Mouse (Mus musculus): Measurements from ENCODE around the gene Drc7. TPM values are rescaled to one million over a fixed set of nuclear protein-coding genes. Genes with fewer than 3 reads are reported as not detected.

Gene Drc7
- polyA plus RNA-seq (2015; fragmentation: Nextera tagmentation; extraction: Ambion mirVana), result 0.14 TPM in 1 of 2 replicates, not detected in the other

DNA sequence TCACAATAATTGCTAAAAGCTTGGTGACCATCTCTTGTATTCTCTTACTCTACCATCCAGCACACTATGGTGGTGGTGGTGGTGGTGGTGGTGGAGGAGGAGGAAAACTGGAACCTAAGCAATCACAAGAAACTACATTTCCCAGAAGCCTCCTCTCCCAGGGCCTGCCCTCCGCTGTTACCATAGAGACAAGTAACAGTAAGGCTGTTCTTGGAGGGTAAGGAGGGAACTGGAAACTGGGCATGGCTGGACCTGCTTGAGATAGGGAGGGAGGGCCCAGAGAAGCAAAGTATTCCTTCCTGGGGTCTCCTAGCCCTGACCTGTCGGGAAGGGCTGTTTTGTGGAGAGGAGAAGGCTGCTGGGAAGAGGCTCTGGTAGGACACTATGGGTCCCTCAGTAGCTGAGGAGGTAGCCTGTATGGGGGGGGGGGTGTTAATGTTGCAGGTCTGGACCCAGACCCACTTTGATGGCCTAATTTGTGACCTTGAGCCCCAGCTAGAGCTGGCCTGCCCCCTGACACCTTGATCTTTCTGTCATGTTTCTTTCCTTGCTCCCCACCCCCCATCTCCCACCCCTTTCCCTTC lies at the start of gene Drc7:
Gene Drc7 (plus strand): TSS at position 177 of the 584 bp plus-strand sequence.
- H3K4me3 ChIP-seq (replicated peaks; ENCODE audit: low read length), result no peak within 1 kb of the TSS
- H3K9me3 ChIP-seq (replicated peaks; ENCODE audit: control insufficient read depth, low read length), result no peaks in the 10 kb centered on the region
- peak; percentile 33; the same call in 1 of the 2 replicates for ATAC-seq (ENCODE audit: insufficient read depth, low FRiP score)
- 30% methylated on average over 2 of the region's 2 CpGs for WGBS
- no peak within 1 kb of the TSS for H3K4me2 ChIP-seq (ENCODE audit: low read depth, low read length)
- no peak within 1 kb of the TSS for H3K9ac ChIP-seq (ENCODE audit: low read length)
- H3K4me1 ChIP-seq (ENCODE audit: control insufficient read depth, insufficient read depth, low read length), result no peaks in the 10 kb centered on the region
- no peaks in the 10 kb centered on the region for H3K36me3 ChIP-seq (ENCODE audit: control insufficient read depth, insufficient read depth, low read length)
- no peaks in the 10 kb centered on the region for H3K27me3 ChIP-seq (ENCODE audit: control insufficient read depth, insufficient read depth, low read length)
- H3K27ac ChIP-seq (ENCODE audit: low read length), result no peak within 1 kb of the TSS

DNA sequence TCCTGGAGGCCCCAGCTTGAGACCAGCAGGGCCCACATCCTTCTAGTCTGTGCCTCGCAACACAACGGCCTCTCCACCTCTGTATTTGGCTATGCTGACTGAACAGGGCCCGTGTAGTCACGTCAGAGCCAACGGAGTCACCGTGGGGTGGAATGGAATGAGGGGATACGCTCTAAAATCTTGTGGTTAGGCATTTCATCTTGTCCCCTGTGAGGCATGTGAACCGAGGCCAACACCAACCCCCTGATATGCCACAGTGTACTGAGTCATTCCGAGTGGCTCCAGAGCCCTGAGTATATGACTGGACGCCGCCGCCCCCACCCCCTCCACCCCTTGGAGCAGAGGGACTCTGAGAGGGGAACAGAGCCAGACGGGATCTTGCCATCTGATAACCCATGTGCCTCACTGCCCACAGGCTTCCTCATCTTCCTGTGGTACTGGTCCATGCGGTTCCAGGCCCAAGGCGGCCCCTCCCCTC lies 42.4 kb upstream of the Drc7 start:
- Histone ChIP-seq H3K4me2 (ENCODE audit: low read depth, low read length) (no peak overlapping the region), H3K9me3 (replicated peaks; ENCODE audit: control insufficient read depth, low read length) (no peaks in the 10 kb centered on the region), H3K4me3 (replicated peaks; ENCODE audit: low read length) (no peak overlapping the region), H3K4me1 (ENCODE audit: control insufficient read depth, insufficient read depth, low read length) (no peaks in the 10 kb centered on the region), H3K27me3 (ENCODE audit: control insufficient read depth, insufficient read depth, low read length) (no peaks in the 10 kb centered on the region), H3K27ac (ENCODE audit: low read length) (no peak overlapping the region), H3K9ac (ENCODE audit: low read length) (no peak overlapping the region), H3K36me3 (ENCODE audit: control insufficient read depth, insufficient read depth, low read length) (no peaks in the 10 kb centered on the region)
- no peak for ATAC-seq (ENCODE audit: insufficient read depth, low FRiP score)
- WGBS, result 88% methylated on average over 15 of the region's 15 CpGs

DNA sequence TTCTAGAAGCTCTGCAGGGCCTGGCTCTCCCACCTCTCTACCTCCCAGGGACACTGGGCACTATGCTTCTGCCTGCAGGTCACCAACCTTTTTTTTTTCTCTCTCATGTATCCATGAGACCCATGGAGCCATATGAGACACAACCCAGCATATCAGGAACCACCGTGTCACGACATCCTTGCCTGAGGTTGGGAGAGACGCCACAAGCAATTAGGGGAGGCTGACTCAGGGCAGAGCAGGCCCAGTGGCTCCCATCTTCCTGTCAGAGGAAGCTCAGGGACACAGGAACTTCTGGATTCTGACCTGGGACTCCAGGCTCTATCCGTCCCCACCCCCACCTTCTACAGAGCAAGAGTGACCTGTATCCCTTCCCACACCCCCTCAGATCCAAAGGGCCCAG lies 39.0 kb upstream of the Drc7 start:
- no peak overlapping the region for H3K4me2 ChIP-seq (ENCODE audit: low read depth, low read length)
- no peaks in the 10 kb centered on the region for H3K36me3 ChIP-seq (ENCODE audit: control insufficient read depth, insufficient read depth, low read length)
- no peaks in the 10 kb centered on the region for H3K4me1 ChIP-seq (ENCODE audit: control insufficient read depth, insufficient read depth, low read length)
- ATAC-seq (ENCODE audit: insufficient read depth, low FRiP score), result no peak
- WGBS, result 79% methylated on average over 4 of the region's 4 CpGs
- no peak overlapping the region for H3K9ac ChIP-seq (ENCODE audit: low read length)
- H3K27ac ChIP-seq (ENCODE audit: low read length), result no peak overlapping the region
- H3K4me3 ChIP-seq (replicated peaks; ENCODE audit: low read length), result no peak overlapping the region
- H3K9me3 ChIP-seq (replicated peaks; ENCODE audit: control insufficient read depth, low read length), result no peaks in the 10 kb centered on the region
- H3K27me3 ChIP-seq (ENCODE audit: control insufficient read depth, insufficient read depth, low read length), result no peaks in the 10 kb centered on the region

DNA sequence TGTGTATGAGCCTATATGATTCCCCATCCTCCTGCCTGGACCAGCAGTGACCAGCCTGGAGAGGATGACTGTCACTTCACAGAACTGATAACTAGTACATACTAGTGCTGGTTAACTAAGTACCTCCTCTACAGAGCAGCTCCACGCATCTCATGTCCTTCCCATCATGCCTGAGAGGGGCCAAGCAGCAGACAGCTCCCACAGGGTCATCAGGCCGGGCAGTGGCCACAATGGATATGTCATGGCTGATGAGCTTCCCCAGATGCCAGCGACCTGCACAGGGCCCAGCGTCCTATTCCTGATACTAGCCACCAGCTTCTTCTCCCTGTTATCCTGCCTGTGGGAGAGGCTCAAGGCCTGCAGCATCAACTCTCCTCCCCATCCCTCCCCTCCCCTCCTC lies 38.2 kb upstream of the Drc7 start:
- Histone ChIP-seq H3K9ac (ENCODE audit: low read length) (no peak overlapping the region), H3K27ac (ENCODE audit: low read length) (no peak overlapping the region), H3K9me3 (replicated peaks; ENCODE audit: control insufficient read depth, low read length) (no peaks in the 10 kb centered on the region), H3K4me2 (ENCODE audit: low read depth, low read length) (no peak overlapping the region), H3K27me3 (ENCODE audit: control insufficient read depth, insufficient read depth, low read length) (no peaks in the 10 kb centered on the region), H3K36me3 (ENCODE audit: control insufficient read depth, insufficient read depth, low read length) (no peaks in the 10 kb centered on the region), H3K4me1 (ENCODE audit: control insufficient read depth, insufficient read depth, low read length) (no peaks in the 10 kb centered on the region), H3K4me3 (replicated peaks; ENCODE audit: low read length) (no peak overlapping the region)
- ATAC-seq (ENCODE audit: insufficient read depth, low FRiP score), result no peak
- WGBS, result 44% methylated on average over 4 of the region's 4 CpGs

DNA sequence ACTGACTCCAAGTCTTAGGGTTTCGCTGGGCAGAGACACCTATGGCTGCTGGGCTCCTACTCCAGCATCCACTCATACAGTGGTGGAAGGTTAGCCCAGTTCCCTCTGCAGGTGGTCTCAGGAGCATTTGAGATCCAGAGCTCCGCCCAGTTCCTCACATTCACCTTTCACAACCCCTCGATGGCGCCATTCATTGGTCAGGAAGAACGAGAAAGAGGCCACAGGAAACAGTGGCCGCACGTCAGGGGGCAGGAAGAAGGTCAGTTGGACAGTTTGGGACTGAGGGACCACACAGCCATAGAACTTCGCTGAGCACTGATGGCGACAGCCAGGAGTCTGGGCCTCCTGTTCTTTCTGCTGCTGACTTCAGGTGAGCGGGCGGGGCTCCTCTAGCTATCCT lies 37.5 kb upstream of the Drc7 start, which contains the start of gene Adgrg3:
Gene Adgrg3 (plus strand): TSS at position 242 of the 400 bp plus-strand sequence.
- H3K9me3 ChIP-seq (replicated peaks; ENCODE audit: control insufficient read depth, low read length), result no peaks in the 10 kb centered on the region
- H3K4me2 ChIP-seq (ENCODE audit: low read depth, low read length), result no peak within 1 kb of the TSS
- H3K36me3 ChIP-seq (ENCODE audit: control insufficient read depth, insufficient read depth, low read length), result no peaks in the 10 kb centered on the region
- no peak for ATAC-seq (ENCODE audit: insufficient read depth, low FRiP score)
- 62% methylated on average over 11 of the region's 11 CpGs for WGBS
- no peak within 1 kb of the TSS for H3K27ac ChIP-seq (ENCODE audit: low read length)
- H3K9ac ChIP-seq (ENCODE audit: low read length), result no peak within 1 kb of the TSS
- H3K4me3 ChIP-seq (replicated peaks; ENCODE audit: low read length), result no peak within 1 kb of the TSS
- no peaks in the 10 kb centered on the region for H3K27me3 ChIP-seq (ENCODE audit: control insufficient read depth, insufficient read depth, low read length)
- no peaks in the 10 kb centered on the region for H3K4me1 ChIP-seq (ENCODE audit: control insufficient read depth, insufficient read depth, low read length)

DNA sequence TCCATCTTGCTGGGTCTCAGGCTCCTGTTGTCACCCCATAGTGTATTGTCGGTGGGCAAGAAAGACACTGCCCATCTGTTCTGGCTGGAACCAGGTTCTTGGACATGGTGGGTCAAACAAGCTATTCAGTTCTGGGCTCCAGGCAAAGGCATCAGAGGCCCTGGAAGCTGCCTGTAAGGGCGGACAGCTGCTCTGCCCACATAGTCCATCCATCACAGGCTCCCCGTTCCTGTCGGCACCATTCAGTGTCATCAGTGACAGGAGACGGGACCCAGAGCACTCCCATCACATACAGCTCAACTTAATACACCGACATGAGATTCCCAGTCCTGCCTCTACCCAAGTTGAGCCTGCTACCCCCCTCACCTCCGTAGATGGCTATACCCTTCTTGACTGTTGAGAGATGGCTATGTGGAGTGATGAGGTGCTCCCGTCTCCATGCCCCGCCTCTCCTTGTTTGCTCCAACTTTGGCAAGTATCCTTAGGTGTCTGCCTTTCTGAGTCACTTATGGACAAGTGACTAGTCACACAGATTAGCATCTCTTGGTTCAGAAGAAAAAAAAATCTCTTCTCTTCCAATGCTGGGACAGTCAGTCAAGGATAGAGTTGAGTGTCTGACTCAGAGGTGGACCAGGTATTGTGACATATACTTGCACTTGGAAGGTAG lies 36.8 kb upstream of the Drc7 start:
- Histone ChIP-seq H3K36me3 (ENCODE audit: control insufficient read depth, insufficient read depth, low read length) (no peaks in the 10 kb centered on the region), H3K27ac (ENCODE audit: low read length) (no peak overlapping the region), H3K27me3 (ENCODE audit: control insufficient read depth, insufficient read depth, low read length) (no peaks in the 10 kb centered on the region), H3K4me3 (replicated peaks; ENCODE audit: low read length) (no peak overlapping the region), H3K4me2 (ENCODE audit: low read depth, low read length) (no peak overlapping the region), H3K4me1 (ENCODE audit: control insufficient read depth, insufficient read depth, low read length) (no peaks in the 10 kb centered on the region), H3K9me3 (replicated peaks; ENCODE audit: control insufficient read depth, low read length) (no peaks in the 10 kb centered on the region), H3K9ac (ENCODE audit: low read length) (no peak overlapping the region)
- no peak for ATAC-seq (ENCODE audit: insufficient read depth, low FRiP score)
- 58% methylated on average over 9 of the region's 9 CpGs for WGBS

DNA sequence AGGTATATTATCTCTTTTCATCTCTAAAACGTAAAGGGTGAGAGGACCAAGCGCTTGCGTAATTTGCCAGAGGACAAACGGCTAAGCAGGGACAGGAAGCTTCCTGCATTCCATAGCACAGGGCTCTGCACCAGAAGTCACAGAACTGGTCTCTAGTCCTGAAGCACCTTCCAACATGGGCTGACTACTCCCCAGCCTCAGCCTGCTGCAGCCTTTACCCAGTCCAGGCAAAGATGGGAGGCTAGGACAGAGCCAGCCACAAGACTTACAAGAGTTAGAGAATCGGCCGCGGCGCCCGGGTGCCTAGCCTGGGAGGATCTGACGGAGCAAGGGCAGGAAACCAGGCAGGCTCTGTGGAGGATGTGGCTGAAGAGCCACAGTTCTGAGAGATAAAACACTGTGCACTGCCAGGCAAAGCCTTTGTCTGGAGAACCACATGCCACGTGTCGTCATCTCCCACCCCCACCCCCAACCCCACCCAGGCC lies 34.6 kb upstream of the Drc7 start:
- H3K27ac ChIP-seq (ENCODE audit: low read length), result no peak overlapping the region; the same call in 1 of the 2 replicates
- H3K9ac ChIP-seq (ENCODE audit: low read length), result no peak overlapping the region
- WGBS, result 59% methylated on average over 12 of the region's 12 CpGs
- no peaks in the 10 kb centered on the region for H3K27me3 ChIP-seq (ENCODE audit: control insufficient read depth, insufficient read depth, low read length)
- no peak overlapping the region for H3K4me3 ChIP-seq (replicated peaks; ENCODE audit: low read length)
- no peak for ATAC-seq (ENCODE audit: insufficient read depth, low FRiP score)
- H3K9me3 ChIP-seq (replicated peaks; ENCODE audit: control insufficient read depth, low read length), result peaks cover under 1% of the 10 kb centered on the region; the same call in 1 of the 2 replicates
- no peaks in the 10 kb centered on the region for H3K4me1 ChIP-seq (ENCODE audit: control insufficient read depth, insufficient read depth, low read length)
- 0 out of 2 replicates have a peak overlapping the region, but pooled peaks have one; percentile 31 for H3K4me2 ChIP-seq (ENCODE audit: low read depth, low read length)
- H3K36me3 ChIP-seq (ENCODE audit: control insufficient read depth, insufficient read depth, low read length), result no peaks in the 10 kb centered on the region

DNA sequence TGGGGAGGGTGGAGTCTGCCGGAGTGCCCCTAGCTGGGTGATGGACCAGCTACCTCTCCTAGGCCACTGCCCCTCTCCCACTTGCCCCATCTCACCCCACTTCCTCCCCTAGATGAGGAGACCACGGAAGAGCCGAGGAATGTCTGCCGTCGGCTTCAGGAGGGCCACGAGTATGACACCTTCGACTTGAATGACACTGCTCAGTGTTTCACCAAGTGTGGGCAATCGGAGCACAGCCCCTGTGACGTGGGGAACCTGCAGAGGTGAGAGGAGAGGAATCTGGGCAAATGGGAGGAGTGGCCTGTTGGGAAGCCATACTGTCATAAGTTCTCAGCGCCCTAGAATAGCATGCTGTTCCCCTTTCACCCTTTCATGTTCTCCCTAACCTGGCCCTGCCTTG lies 34.1 kb upstream of the Drc7 start:
- Histone ChIP-seq H3K4me2 (ENCODE audit: low read depth, low read length) (0 out of 2 replicates have a peak overlapping the region, but pooled peaks have one; percentile 31), H3K9me3 (replicated peaks; ENCODE audit: control insufficient read depth, low read length) (peaks cover 5% of the 10 kb centered on the region; the same call in 1 of the 2 replicates), H3K27ac (ENCODE audit: low read length) (no peak overlapping the region), H3K27me3 (ENCODE audit: control insufficient read depth, insufficient read depth, low read length) (no peaks in the 10 kb centered on the region), H3K4me1 (ENCODE audit: control insufficient read depth, insufficient read depth, low read length) (no peaks in the 10 kb centered on the region), H3K9ac (ENCODE audit: low read length) (no peak overlapping the region), H3K36me3 (ENCODE audit: control insufficient read depth, insufficient read depth, low read length) (no peaks in the 10 kb centered on the region), H3K4me3 (replicated peaks; ENCODE audit: low read length) (no peak overlapping the region)
- no peak for ATAC-seq (ENCODE audit: insufficient read depth, low FRiP score)
- 73% methylated on average over 10 of the region's 10 CpGs for WGBS

DNA sequence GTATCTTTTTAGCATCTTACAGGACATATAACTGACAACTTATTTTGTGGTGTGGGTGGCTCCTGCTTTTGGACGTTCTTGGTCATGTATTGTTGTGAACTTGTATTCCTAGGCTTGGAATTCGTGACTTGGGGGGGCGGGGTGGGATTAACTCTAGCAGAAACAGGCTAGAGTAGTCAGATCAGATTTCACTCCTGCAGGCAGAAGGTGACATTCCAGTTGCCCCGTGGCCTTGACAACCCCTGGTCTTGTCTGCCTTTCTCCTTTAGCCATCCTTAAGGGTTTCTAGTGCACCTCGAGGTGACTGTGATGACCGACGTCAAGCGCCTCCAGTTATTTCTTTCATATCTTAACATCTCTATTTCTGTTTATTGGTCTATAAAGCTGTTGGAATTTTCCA lies 31.7 kb upstream of the Drc7 start:
- no peak overlapping the region for H3K9ac ChIP-seq (ENCODE audit: low read length)
- 18% methylated on average over 8 of the region's 8 CpGs for whole genome bisulfite sequencing
- no peaks in the 10 kb centered on the region for H3K36me3 ChIP-seq (ENCODE audit: control insufficient read depth, insufficient read depth, low read length)
- no peak overlapping the region for H3K27ac ChIP-seq (ENCODE audit: low read length)
- H3K4me3 ChIP-seq (replicated peaks; ENCODE audit: low read length), result no peak overlapping the region
- H3K27me3 ChIP-seq (ENCODE audit: control insufficient read depth, insufficient read depth, low read length), result no peaks in the 10 kb centered on the region
- no peaks in the 10 kb centered on the region for H3K4me1 ChIP-seq (ENCODE audit: control insufficient read depth, insufficient read depth, low read length)
- ATAC-seq (ENCODE audit: insufficient read depth, low FRiP score), result no peak
- no peak overlapping the region for H3K4me2 ChIP-seq (ENCODE audit: low read depth, low read length)
- peaks cover 6% of the 10 kb centered on the region; the same call in 1 of the 2 replicates for H3K9me3 ChIP-seq (replicated peaks; ENCODE audit: control insufficient read depth, low read length)
